Mouse (Mus musculus): Measurements from ENCODE around the gene Gm10720.
"Not testable (repeated sequence)": the region's sequence is repeated elsewhere in the genome, so short reads cannot be mapped to it uniquely, and the experiment has no call there.

GRCm38 (mm10) chr9:3026136-3026535 lies 10.7 kb downstream of the Gm10720 start:
- not testable (repeated sequence) for TF ChIP-seq POLR2A (IDR thresholded peaks at IDR 0.05; ENCODE audit: low read depth, low read length); CTCF (IDR thresholded peaks at IDR 0.05; ENCODE audit: borderline replicate concordance, insufficient read depth, low read length)

All from embryonic fibroblast, embryonic 13.5 days (primary cell).